In genomic region chr8:109990224-109990623, GRCm38 (mm10) we compare ENCODE assay signal across 37 mouse cellular contexts. TPM values are rescaled to one million over a fixed set of nuclear protein-coding genes. Genes with fewer than 3 reads are reported as not detected.
"Had no signal": no experiment of that assay in that cellular context is flagged by ENCODE, and none has a peak within 500 bp of the region (broad histone marks: within the 10 kb centered on the region; RNA-seq: fewer than 3 reads in every experiment).

Gene Tat, plus strand, starts transcription at chr8:109990437.

- H3K4me1 ChIP-seq: heart, embryonic 10.5 days; heart, embryonic 12.5 days; hindbrain, embryonic 10.5 days; hindbrain, embryonic 12.5 days; intestine, embryonic 15.5 days; limb, embryonic 13.5 days; liver, embryonic 13.5 days; liver, embryonic 15.5 days had no signal

- H3K4me3 ChIP-seq: gastrocnemius, adult 2 months; heart, embryonic 10.5 days; heart, embryonic 12.5 days; hindbrain, embryonic 10.5 days; hindbrain, embryonic 12.5 days; intestine, embryonic 15.5 days; limb, embryonic 13.5 days; limb, embryonic 15.5 days; liver, embryonic 13.5 days; liver, embryonic 15.5 days had no signal

- H3K36me3 ChIP-seq: heart, embryonic 10.5 days; heart, embryonic 12.5 days; hindbrain, embryonic 10.5 days; hindbrain, embryonic 12.5 days; intestine, embryonic 15.5 days; limb, embryonic 13.5 days; limb, embryonic 15.5 days; liver, embryonic 13.5 days; liver, embryonic 15.5 days had no signal

- H3K9ac ChIP-seq: heart, embryonic 12.5 days; hindbrain, embryonic 12.5 days; hindbrain, embryonic 14.5 days; intestine, embryonic 15.5 days; limb, embryonic 13.5 days; limb, embryonic 15.5 days; liver, embryonic 13.5 days; liver, embryonic 15.5 days had no signal

- H3K27ac ChIP-seq: gastrocnemius, adult 2 months; heart, embryonic 10.5 days; hindbrain, embryonic 10.5 days; hindbrain, embryonic 12.5 days; hindbrain, embryonic 14.5 days; intestine, embryonic 15.5 days; limb, embryonic 13.5 days; limb, embryonic 15.5 days; liver, embryonic 13.5 days; liver, embryonic 15.5 days had no signal

- H3K9me3 ChIP-seq: heart, embryonic 10.5 days; heart, embryonic 12.5 days; hindbrain, embryonic 10.5 days; hindbrain, embryonic 12.5 days; intestine, embryonic 15.5 days; limb, embryonic 13.5 days; limb, embryonic 15.5 days; liver, embryonic 13.5 days; liver, embryonic 15.5 days had no signal

- ATAC-seq: hindbrain, embryonic 16.5 days; inflammation-experienced regulatory T-cells, adult 6 months; intestine, embryonic 15.5 days; intestine, postnatal 0 days had no signal

- H3K4me2 ChIP-seq: heart, embryonic 12.5 days; hindbrain, embryonic 12.5 days; hindbrain, embryonic 14.5 days; intestine, embryonic 15.5 days; limb, embryonic 13.5 days; limb, embryonic 15.5 days; liver, embryonic 13.5 days; liver, embryonic 15.5 days had no signal

- H3K27me3 ChIP-seq: hindbrain, embryonic 12.5 days; intestine, embryonic 15.5 days; limb, embryonic 13.5 days; limb, embryonic 15.5 days; liver, embryonic 13.5 days; liver, embryonic 15.5 days had no signal

- DNase-seq: gastrocnemius, adult 2 months; gastrocnemius, postnatal 10 days; gastrocnemius, postnatal 25 days; heart, postnatal 10 days; heart, postnatal 4 days; kidney, adult 18-20 months; kidney, adult 8-10 months; kidney, postnatal 10 days; kidney, postnatal 25 days; kidney, postnatal 4 days; layer of hippocampus, adult 9-11 months; layer of hippocampus, postnatal 36 days; left cerebral cortex, postnatal 4 days; liver, embryonic 13.5 days had no signal

RNA-seq across cellular contexts. Expression of gene Tat, which starts in this region (rescaled TPM):
- total RNA-seq: gastrocnemius, adult 2 months; gastrocnemius, postnatal 10 days; gastrocnemius, postnatal 25 days; granulocyte monocyte progenitor cell, adult 5-6 weeks; layer of hippocampus, adult 8-10 months; layer of hippocampus, postnatal 14 days; left cerebral cortex, adult 18-20 months; left cerebral cortex, adult 8-10 months; left cerebral cortex, postnatal 10 days; left cerebral cortex, postnatal 25 days; left cerebral cortex, postnatal 4 days had no signal
- polyA plus RNA-seq: heart, embryonic 10.5 days; heart, embryonic 14.5 days; hindbrain, embryonic 10.5 days; hindbrain, embryonic 12.5 days; hindbrain, embryonic 14.5 days; hindbrain, embryonic 16.5 days; inflammation-experienced regulatory T-cells, adult 6 months; intestine, embryonic 15.5 days; kidney, embryonic 14.5 days; kidney, embryonic 16.5 days; limb, embryonic 11.5 days; limb, embryonic 13.5 days; limb, embryonic 15.5 days had no signal
